Mouse (Mus musculus) heart, embryonic 14.5 days (tissue): ENCODE measurements around the gene Ltb4r1. TPM values are rescaled to one million over a fixed set of nuclear protein-coding genes. Genes with fewer than 3 reads are reported as not detected.
A peak's percentile ranks its signal among the peaks of the same experiment; 100 is the strongest.

Experiments used
- ATAC-seq: fragments of 200-750 bp; cut with Nextera tagmentation; 2 replicates; pipeline ENCODE4 v1.8.0; 2017; ENCODE audit warnings: low read depth, moderate TSS enrichment; ENCODE audit not compliant: insufficient number of reproducible peaks, insufficient read depth, low FRiP score
- H3K27ac ChIP-seq, 2 experiments: fragments of 200-500 bp in 1 of 2; fragments of 300-500 bp in 1 of 2; sonication (generic) in 1 of 2; replicated peaks in 1 of 2; 2 replicates each; pipeline ENCODE4 v1.5.1; 2012 to 2014; ENCODE audit warnings: low read depth in 2 of 2, low read length in 2 of 2, control low read depth in 1 of 2, mild to moderate bottlenecking in 1 of 2, mixed read lengths in 1 of 2; ENCODE audit not compliant: control insufficient read depth in 1 of 2, insufficient read depth in 1 of 2
- H3K27me3 ChIP-seq: fragments of 300-500 bp; sonication (generic); 2 replicates; pipeline ENCODE4 v1.6.1; 2014; ENCODE audit warnings: mild to moderate bottlenecking, low read length, control low read depth; ENCODE audit not compliant: control insufficient read depth, insufficient read depth
- H3K36me3 ChIP-seq: fragments of 300-500 bp; sonication (generic); 2 replicates; pipeline ENCODE4 v1.6.1; 2014; ENCODE audit warnings: mild to moderate bottlenecking, control low read depth, low read length, mixed read lengths; ENCODE audit not compliant: control insufficient read depth, insufficient read depth
- H3K4me1 ChIP-seq, 2 experiments: fragments of 200-500 bp in 1 of 2; fragments of 300-500 bp in 1 of 2; sonication (generic) in 1 of 2; 2 replicates each; pipeline ENCODE4 v1.6.1; 2012 to 2014; ENCODE audit warnings: low read length in 2 of 2, control low read depth in 1 of 2, mixed read lengths in 1 of 2; ENCODE audit not compliant: control insufficient read depth in 2 of 2, insufficient read depth in 2 of 2
- H3K4me2 ChIP-seq: fragments of 300-500 bp; sonication (generic); 2 replicates; pipeline ENCODE4 v1.6.1; 2014; ENCODE audit warnings: mild to moderate bottlenecking, low read length
- H3K4me3 ChIP-seq, 2 experiments: fragments of 200-500 bp in 1 of 2; fragments of 300-500 bp in 1 of 2; sonication (generic) in 1 of 2; 2 replicates each; pipeline ENCODE4 v1.5.1; 2012 to 2014; ENCODE audit warnings: low read length in 2 of 2, mild to moderate bottlenecking in 2 of 2, control low read depth in 1 of 2, low read depth in 1 of 2, moderate library complexity in 1 of 2; ENCODE audit not compliant: control insufficient read depth in 1 of 2, insufficient read depth in 1 of 2
- H3K9ac ChIP-seq: fragments of 300-500 bp; sonication (generic); 2 replicates; pipeline ENCODE4 v1.6.1; 2014; ENCODE audit warnings: mild to moderate bottlenecking, low read length
- H3K9me3 ChIP-seq: fragments of 300-500 bp; sonication (generic); 2 replicates; pipeline ENCODE4 v1.6.1; 2016; ENCODE audit warnings: low read length, control low read depth; ENCODE audit not compliant: control insufficient read depth
- WGBS: fragments of 180-500 bp; shearing (Covaris S2); extraction: QIAGEN DNeasy Blood & Tissue Kit; methylation state at CpG from one replicate; pipeline ENCODE4 v1.1.7; 2014; 5-methylcytosine and 5-hydroxymethylcytosine counted together
- polyA plus RNA-seq: library from polyadenylated mRNA; unstranded; fragments of >200 nt; fragmentation: Nextera tagmentation; extraction: Ambion mirVana; gene quantifications from 2 replicates; pipeline ENCODE4 v1.2.1, GENCODE M21; 2014

Gene Ltb4r1
- polyA plus RNA-seq, 1 experiment from 2014 or later, result 0.28 TPM

- Histone ChIP-seq H3K27ac (0 out of 4 replicates have a peak overlapping the region, but pooled peaks have one; percentile 11 to 19), H3K27me3 (peaks cover 30% of the 10 kb centered on the region), H3K36me3 (no peaks in the 10 kb centered on the region), H3K4me2 (peak overlapping the region; percentile 99; the same call in 1 of the 2 replicates), H3K4me3 (no peak overlapping the region), H3K9ac (peak overlapping the region; percentile 78), H3K4me1 (peaks cover 25 to 26% of the 10 kb centered on the region in 2 experiments), H3K9me3 (no peaks in the 10 kb centered on the region)
- 16% methylated on average over 7 of the region's 7 CpGs for WGBS
- no peak for ATAC-seq
Measured at GRCm38 (mm10) chr14:55763166-55763565, 2.6 kb upstream of the Ltb4r1 start.

DNA sequence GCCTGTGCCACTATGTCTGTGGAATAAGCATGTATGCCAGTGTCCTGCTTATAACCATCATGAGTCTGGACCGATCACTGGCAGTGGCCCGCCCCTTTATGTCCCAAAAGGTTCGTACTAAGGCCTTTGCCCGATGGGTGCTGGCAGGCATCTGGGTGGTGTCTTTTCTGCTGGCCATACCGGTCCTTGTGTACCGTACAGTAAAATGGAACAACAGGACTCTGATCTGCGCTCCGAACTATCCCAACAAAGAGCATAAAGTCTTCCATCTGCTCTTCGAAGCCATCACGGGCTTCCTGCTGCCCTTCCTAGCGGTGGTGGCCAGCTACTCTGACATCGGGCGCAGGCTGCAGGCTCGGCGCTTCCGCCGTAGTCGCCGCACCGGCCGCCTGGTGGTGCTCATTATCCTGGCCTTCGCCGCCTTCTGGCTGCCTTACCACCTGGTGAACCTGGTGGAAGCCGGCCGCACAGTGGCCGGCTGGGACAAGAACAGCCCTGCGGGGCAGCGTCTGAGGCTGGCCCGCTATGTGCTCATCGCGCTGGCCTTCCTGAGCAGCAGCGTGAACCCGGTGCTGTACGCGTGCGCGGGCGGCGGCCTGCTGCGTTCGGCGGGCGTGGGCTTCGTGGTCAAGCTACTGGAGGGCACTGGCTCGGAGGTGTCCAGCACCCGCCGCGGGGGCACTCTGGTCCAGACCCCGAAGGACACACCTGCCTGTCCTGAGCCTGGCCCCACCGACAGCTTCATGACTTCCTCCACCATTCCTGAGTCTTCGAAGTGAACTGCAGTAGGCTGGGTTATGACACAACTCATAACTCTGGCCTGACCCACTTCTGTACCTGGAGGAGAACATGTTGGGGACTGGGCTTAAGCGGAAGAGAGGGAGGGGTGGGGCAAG is 2.0 kb downstream of the Ltb4r1 start:
- Histone ChIP-seq H3K9ac (peak overlapping the region; percentile 67), H3K4me2 (peak overlapping the region; percentile 83), H3K27ac (no peak overlapping the region), H3K27me3 (peaks cover 15% of the 10 kb centered on the region), H3K36me3 (no peaks in the 10 kb centered on the region), H3K4me3 (peak overlapping the region; percentile 28 to 38), H3K4me1 (peaks cover 13 to 18% of the 10 kb centered on the region in 2 experiments), H3K9me3 (no peaks in the 10 kb centered on the region)
- WGBS, result 11% methylated on average over 52 of the region's 52 CpGs
- ATAC-seq, result no peak

GRCm38 (mm10) chr14:55768555-55768954 is 2.8 kb downstream of the Ltb4r1 start:
- Histone ChIP-seq H3K36me3 (0 out of 2 replicates have a peak, but pooled peaks cover 5% of the 10 kb centered on the region), H3K4me1 (peaks cover 6 to 10% of the 10 kb centered on the region in 2 experiments; a peak in 2 of 4 replicates), H3K4me2 (no peak overlapping the region), H3K9me3 (no peaks in the 10 kb centered on the region), H3K27ac (no peak overlapping the region), H3K4me3 (no peak overlapping the region), H3K9ac (peak overlapping the region; percentile 67; the same call in 1 of the 2 replicates), H3K27me3 (peaks cover 15% of the 10 kb centered on the region)
- ATAC-seq, result no peak
- WGBS, result 83% methylated on average over 6 of the region's 6 CpGs

DNA sequence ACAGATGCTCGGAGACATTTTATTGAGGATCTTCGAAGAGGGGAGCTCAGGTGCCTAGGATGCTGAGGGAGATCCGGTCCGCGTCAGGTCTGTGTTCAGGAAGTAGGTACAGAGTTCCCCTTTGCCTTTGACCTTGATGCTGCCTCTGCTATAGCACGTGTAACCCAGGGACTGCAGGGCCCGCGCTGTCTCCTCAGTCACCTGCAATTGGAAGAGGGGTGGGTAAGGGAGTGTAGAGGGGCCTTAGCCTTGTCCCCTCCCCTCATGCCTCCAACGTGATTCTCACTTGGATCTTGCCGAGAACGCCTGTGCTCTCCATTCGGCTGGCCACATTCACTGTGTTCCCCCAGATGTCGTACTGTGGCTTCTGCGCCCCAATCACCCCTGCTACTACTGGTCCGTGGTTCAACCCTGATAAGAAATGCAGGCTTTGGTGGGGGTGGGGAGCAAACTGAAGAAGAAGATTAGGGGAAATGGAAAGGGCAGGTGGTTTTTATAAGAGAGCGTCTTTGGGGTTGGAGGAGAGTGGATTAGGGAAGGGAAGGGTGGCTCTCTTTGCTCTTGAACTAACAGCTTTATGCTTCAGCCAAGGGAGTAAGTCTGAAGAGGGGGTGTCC is 3.4 kb downstream of the Ltb4r1 start:
- peaks cover 15% of the 10 kb centered on the region for H3K27me3 ChIP-seq
- H3K36me3 ChIP-seq, result 0 out of 2 replicates have a peak, but pooled peaks cover 5% of the 10 kb centered on the region
- no peak overlapping the region for H3K4me2 ChIP-seq
- H3K27ac ChIP-seq, result no peak overlapping the region
- no peak overlapping the region for H3K9ac ChIP-seq
- no peaks in the 10 kb centered on the region for H3K9me3 ChIP-seq
- 73% methylated on average over 16 of the region's 16 CpGs for WGBS
- no peak for ATAC-seq
- H3K4me1 ChIP-seq, result peaks cover 4 to 5% of the 10 kb centered on the region in 2 experiments; a peak in 1 of 4 replicates
- no peak overlapping the region for H3K4me3 ChIP-seq

DNA sequence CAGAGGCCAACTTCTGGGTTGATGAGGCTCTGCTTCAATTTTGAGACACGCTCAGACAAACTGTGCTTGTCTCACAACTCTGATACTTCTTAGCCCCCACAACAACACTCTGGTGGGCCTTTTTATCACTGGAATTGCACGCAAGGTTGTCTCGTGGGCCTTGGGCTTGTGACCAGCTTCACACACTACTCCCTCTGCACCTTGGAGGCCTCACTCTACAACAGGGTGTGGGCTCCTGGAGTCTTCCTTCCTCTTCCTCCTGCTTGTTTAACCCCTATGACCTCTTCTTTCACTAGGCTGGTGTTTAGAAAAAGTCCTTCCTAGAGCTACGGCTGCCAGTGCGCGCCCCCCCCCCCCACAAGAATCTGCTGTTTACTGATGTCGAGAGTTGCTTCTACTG is 10.9 kb downstream of the Ltb4r1 start:
- Histone ChIP-seq H3K27me3 (peaks cover 5% of the 10 kb centered on the region), H3K9me3 (no peaks in the 10 kb centered on the region), H3K36me3 (peaks cover 27% of the 10 kb centered on the region), H3K27ac (no peak overlapping the region), H3K4me1 (peaks cover 9 to 10% of the 10 kb centered on the region in 2 experiments; a peak in 3 of 4 replicates), H3K4me3 (no peak overlapping the region), H3K4me2 (no peak overlapping the region), H3K9ac (no peak overlapping the region)
- ATAC-seq, result no peak
- WGBS, result 58% methylated on average over 7 of the region's 7 CpGs

DNA sequence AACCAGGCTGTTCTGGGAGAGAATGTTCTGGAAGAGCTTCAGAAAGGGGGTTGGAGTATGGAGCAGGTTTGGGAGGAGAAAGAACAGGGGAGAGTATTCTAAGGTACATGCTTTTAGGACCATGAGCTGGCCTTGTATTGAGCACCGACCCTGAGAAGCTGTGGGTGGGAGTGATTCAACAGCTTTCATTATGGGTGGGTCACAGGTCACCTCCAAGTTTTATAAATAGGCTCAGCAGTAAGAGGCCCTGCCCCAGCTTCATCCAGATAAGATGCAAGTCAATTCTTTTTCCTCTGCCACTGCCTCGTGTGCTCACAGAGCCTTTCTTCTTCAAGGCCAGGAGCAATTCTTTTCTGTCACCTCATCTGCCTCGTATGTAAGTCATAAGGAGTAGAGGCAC is 11.4 kb downstream of the Ltb4r1 start:
- Histone ChIP-seq H3K4me2 (no peak overlapping the region), H3K4me1 (peaks cover 9 to 10% of the 10 kb centered on the region in 2 experiments; a peak in 3 of 4 replicates), H3K27me3 (peaks cover 8% of the 10 kb centered on the region), H3K9me3 (no peaks in the 10 kb centered on the region), H3K27ac (no peak overlapping the region), H3K9ac (no peak overlapping the region), H3K36me3 (peaks cover 27% of the 10 kb centered on the region), H3K4me3 (no peak overlapping the region)
- ATAC-seq, result no peak
- WGBS, result 21% methylated on average over 3 of the region's 3 CpGs

- no peak overlapping the region for H3K4me3 ChIP-seq
- peaks cover 12% of the 10 kb centered on the region for H3K27me3 ChIP-seq
- ATAC-seq, result no peak
- H3K36me3 ChIP-seq, result peaks cover 27% of the 10 kb centered on the region
- no peaks in the 10 kb centered on the region for H3K9me3 ChIP-seq
- no peak overlapping the region for H3K9ac ChIP-seq
- H3K4me2 ChIP-seq, result no peak overlapping the region
- 83% methylated on average over 11 of the region's 11 CpGs for WGBS
- H3K27ac ChIP-seq, result no peak overlapping the region
- H3K4me1 ChIP-seq, result peaks cover 10 to 11% of the 10 kb centered on the region in 2 experiments; a peak in 3 of 4 replicates
Measured at GRCm38 (mm10) chr14:55777806-55778205, 12.0 kb downstream of the Ltb4r1 start.
